Mouse (Mus musculus) frontal cortex, adult 2 months (tissue): ENCODE data around the gene Gps1. TPM values are rescaled to one million over a fixed set of nuclear protein-coding genes. Genes with fewer than 3 reads are reported as not detected.
"Not testable (repeated sequence)": the region's sequence is repeated elsewhere in the genome, so short reads cannot be mapped to it uniquely, and the experiment has no call there.

Experiments used
- DNase-seq, 2 experiments: peaks; one replicate each; pipeline ENCODE4 v3.0.0; 2022; ENCODE audit warnings: low spot score in 1 of 2; ENCODE audit errors: extremely low spot score in 1 of 2
- polyA plus RNA-seq: library from polyadenylated mRNA; depleted of rRNA; stranded (reverse); fragments of >200 nt; gene quantifications from 2 replicates; pipeline ENCODE4 v1.2.3, GENCODE M21; 2012; rRNA removed

Gene Gps1
- 222 and 229 TPM in 2 replicates for polyA plus RNA-seq

GRCm38 (mm10) chr11:120784064-120784791, at the start of gene Gps1, which contains the start of gene Rfng:
Gene Gps1 (plus strand): TSS chr11:120784272.
Gene Rfng (minus strand): TSS chr11:120784207.
- peak in 1 of 2 experiments; percentile 81 for DNase-seq

- no peak for DNase-seq
Observed at GRCm38 (mm10) chr11:120736424-120736823, 47.6 kb upstream of the Gps1 start.

DNA sequence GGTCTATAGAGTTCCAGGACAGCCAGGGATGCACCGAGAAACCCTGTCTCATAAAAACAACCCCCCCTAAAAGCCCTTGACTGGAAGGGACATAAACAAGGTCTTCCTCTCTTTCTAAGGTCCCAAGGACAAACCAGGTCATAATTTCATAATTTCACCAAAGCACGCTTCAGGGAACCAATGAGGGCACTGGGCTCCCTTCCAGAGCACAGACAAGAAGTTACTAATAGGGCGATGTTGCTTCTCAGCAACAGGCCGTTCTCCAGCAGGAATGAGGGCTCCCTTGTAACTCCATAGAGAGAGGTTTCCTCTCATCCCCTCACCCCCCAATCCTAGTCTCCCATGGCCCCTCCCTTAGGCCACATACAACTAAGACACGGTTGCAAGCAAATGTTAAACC, 43.1 kb upstream of the Gps1 start:
- no peak for DNase-seq

- DNase-seq = no peak
Observed at GRCm38 (mm10) chr11:120744121-120744701, 39.9 kb upstream of the Gps1 start.

- DNase-seq = no peak
Observed at GRCm38 (mm10) chr11:120747974-120748373, 36.1 kb upstream of the Gps1 start.

- DNase-seq = peak in 1 of 2 experiments; percentile 35
Observed at GRCm38 (mm10) chr11:120749430-120749829, 34.6 kb upstream of the Gps1 start.

DNA sequence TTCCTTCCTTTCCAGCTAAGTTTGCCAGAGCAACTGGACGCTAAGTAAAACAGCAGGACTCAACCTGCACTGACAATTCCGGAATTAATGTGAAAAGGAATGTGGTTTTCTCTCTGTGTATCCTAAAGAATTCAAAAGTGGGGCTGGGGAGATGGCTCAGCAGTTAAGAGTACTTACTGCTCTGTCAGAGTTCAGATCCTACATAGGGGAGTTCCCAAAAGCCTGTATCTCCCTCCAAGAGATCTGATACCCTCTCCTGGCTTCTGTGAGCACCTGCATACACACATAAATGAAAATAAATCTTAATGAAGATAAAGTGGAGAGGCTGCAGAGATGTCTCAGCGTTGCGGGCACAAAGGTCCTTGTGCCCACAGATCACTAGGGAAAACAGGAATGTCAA, 32.5 kb upstream of the Gps1 start:
- DNase-seq = no peak

- DNase-seq = no peak
Observed at GRCm38 (mm10) chr11:120760236-120760635, 23.8 kb upstream of the Gps1 start.

DNA sequence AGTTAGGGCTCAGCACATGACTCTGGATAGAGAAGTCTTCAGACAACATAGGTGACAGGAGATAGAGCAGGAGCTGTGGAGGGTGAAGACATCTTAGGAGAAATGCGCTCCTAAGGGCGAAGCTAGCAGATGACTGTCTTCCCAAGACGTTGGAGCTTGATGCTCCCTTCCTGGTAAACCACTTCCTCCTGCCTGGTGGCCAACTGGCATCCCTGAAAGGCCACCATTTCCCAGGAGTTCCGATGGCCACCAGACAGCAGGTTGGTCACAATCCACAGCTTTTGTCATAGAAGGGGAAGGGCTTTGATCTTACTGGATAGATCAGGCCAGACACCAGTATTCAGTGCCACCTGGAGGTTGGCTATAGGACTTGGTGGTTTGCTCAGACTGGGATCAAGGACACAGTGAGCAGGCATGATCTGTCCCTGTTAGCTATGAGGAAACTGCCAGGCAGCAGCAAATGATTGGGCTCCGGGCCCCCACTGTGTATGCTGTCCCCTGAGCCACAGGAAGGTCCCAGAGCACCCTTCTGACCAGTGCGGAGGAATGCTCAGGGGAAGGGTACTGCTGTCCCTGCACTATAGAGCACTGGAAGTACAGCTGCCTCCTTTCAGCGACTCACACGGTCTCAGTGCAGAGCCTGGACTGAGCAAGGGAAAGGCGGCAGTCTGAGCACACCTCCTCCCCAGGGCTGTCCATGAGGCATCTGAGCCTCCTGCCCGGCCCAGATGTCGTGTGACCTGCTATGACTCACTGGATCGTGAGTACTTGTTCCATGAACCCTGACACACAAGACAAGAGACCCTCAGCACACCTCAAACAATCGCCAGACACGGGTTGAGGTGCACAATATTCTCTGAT, 22.0 kb upstream of the Gps1 start:
- no peak for DNase-seq

- not testable (repeated sequence) for DNase-seq
Observed at GRCm38 (mm10) chr11:120762672-120763041, 21.4 kb upstream of the Gps1 start, which contains the start of gene Hmga1b. Gene Hmga1b (plus strand): TSS chr11:120762794.

DNA sequence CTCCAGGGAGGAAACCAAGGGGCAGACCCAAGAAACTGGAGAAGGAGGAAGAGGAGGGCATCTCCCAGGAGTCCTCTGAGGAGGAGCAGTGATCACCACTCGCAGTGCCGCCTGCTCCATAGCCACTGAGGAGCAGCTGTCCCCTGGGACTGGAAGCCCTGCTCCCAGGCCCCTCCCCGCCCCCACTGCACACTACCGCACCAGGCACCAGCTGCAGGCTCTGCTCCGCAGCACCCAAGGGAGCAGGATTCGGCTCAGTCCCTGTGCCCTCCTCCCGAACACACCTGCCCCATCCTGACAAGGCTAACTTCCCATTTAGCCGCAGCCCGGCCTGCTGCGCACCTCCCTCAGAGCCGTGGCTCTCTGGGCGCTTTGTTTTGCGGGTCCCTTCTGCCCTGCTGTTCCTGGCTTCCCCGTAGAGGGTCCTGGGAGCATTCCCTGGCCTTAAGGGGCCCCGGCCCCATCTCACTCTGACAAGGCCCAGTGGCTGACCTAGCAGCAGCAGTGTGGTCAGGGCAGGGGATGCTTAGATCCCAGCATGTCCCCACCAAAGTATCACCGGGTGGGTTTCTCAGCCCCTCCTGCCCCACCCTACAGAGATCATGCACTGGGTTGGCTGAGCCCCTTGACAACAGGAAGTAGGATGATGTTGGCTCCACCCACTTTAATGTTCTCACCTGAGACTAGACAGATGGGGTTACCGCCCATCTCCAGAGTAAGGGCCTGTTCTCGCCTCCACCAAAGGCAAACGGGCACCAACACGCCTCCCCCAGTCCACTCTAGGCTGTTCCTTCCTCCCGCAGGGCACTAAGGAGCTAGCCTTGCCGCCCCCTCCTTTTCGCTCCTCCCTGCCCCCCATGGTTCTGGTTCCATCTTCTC, 20.7 kb upstream of the Gps1 start:
- DNase-seq = not testable (repeated sequence)

- not testable (repeated sequence) for DNase-seq
Observed at GRCm38 (mm10) chr11:120767023-120767422, 17.0 kb upstream of the Gps1 start.

GRCm38 (mm10) chr11:120768206-120768605, 15.9 kb upstream of the Gps1 start:
- DNase-seq = no peak

- DNase-seq = no peak
Observed at GRCm38 (mm10) chr11:120772749-120773148, 11.3 kb upstream of the Gps1 start.

DNA sequence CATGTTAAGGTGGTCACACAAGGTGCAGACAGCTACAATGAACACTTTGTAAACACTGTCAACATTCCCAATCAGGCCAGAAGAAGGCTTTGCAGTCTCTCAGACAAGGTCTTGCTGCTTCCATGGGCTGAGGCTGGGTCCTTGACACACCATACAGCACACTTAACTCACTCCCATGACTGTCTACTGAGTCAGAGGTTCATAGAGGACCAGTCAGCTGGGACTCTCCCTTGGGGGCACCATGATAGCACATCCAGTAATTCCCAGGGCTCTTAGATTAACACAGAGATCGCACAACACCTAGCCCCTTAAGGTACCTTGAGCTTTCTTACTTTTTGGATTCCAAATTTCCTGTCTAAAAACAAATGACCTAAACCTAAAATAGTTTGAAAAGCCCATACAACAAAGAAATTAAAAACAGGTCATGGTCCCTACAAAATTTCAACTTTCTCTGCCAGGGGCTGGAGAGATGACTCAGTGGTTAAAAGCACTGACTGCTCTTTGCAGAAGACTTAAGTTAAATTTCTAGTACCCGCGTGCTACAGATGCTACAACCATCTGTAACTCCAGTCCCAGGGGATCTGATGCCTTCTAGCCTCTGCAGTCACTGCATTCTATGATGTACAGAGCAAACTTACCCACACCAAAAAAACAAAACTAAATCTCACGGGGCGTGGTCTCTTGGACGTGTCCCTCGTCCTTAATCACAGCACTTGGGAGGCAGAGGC, 10.4 kb upstream of the Gps1 start:
- no peak for DNase-seq

DNA sequence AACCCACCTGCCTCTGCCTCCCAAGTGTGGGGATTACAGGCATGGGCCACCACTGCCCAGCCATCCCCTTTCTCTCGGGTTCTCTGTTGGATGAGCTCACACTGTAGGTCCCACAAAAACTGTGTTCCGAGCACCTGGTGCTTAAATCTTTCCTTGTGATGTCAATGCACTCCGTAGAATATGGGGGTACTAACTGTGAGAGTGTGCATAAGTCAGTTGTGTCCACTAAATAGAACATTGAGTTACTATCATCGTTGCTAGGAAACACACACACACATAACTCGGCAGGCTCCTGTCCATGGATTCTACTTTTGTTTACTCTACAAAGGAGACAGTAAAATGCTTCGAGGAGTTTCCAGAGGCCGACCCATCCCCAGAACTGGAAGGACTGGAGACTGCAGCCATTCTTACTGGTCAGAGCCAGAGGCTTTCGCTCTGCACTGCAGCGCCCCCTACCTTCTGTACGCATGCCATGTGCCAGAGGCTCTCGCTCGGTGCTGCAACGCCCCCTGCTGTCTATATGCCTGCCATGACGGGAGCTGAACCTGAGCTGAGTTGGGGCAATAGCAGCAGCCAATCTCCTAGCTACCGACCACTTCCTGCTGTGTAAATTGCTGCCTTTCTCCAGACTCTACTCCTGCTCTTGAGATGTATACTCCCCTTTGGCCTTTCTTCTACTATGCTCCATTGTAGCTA, 8.2 kb upstream of the Gps1 start:
- DNase-seq = peak; percentile 78 to 99

- DNase-seq = no peak
Observed at GRCm38 (mm10) chr11:120777123-120777522, 6.9 kb upstream of the Gps1 start.

GRCm38 (mm10) chr11:120779876-120780275, 4.2 kb upstream of the Gps1 start:
- DNase-seq = no peak

DNA sequence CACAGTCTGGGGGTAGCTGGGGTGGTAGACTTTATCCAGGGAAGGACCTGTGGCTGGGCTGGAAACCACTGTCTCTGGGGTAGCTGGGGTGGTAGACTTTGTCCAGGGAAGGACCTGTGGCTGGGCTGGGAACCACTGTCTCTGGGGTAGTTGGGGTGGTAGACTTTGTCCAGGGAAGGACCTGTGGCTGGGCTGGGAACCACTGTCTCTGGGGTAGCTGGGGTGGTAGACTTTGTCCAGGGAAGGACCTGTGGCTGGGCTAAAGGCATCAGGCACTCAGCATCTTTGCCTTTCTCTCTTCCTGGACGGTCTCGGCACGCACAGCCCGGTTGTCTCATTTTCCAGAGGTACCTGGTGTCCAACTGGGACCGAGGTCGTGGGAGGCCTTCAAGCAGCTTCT, 2.7 kb upstream of the Gps1 start:
- not testable (repeated sequence) for DNase-seq
